Mouse (Mus musculus): ENCODE measurements around the gene Heatr6.
A peak's percentile ranks its signal among the peaks of the same experiment; 100 is the strongest.

Heatr6 gene

DNA sequence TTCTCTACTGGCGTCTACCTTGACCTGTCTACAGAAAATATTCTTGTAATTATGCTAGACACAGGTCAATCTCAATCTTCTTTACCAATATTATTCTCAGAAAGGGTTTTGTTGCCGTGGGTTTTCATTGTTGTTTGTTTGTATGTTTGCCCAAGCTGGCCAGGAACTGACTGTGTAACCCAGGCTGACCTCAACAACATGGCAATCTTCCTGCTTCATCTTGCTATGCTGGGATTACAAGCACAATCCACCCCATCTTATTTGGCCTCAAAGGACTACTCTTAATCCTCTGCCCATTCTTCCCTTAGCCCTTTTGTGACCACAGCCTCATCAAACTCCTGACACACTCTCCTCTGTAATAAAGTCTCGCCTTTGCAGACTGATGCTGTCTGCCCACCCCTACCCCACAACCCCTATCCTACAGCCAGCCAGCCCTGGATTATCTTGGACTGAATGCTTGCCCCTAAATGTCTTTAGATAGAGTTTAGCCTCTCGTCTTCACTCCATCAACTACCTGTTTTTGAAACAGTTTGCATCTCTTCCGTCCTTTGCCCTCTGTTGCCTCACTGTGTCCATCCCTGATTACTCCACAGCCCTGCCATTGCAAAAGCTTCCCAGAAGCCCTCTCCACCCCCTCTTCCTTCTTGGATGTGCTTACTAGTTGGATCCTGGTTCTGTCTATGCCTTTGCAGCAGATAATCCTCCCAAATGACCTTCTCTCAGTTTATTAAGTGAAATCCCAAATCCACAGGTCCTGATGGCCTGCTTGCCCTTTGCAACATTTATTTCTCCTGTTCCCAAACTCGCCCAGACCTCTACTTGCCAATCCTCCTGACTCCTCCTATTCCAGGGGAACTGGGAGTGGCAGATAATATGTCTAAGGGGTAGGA lies 5.9 kb upstream of the Heatr6 start:
- DNase-seq = peak; percentile 20

DNA sequence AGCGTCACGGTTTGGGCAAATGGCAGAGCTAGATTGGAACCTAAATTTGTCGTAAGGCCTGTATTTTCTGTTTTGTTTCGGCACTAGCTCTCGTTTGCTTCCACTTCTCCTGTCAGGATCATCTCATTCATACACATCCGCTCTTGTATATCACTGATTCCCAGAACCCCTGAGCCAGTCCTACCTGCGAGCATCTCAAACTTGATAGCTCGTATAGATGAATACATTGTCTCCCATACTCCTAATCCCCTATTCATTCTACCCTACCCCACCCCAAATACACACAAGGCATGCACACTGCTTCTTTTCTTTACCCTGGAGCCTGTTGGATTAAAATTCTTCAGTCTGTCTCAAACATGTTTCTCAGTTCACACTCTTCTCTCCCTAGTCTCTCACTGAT lies 731 bp downstream of the Heatr6 start:
- no peak for DNase-seq

DNA sequence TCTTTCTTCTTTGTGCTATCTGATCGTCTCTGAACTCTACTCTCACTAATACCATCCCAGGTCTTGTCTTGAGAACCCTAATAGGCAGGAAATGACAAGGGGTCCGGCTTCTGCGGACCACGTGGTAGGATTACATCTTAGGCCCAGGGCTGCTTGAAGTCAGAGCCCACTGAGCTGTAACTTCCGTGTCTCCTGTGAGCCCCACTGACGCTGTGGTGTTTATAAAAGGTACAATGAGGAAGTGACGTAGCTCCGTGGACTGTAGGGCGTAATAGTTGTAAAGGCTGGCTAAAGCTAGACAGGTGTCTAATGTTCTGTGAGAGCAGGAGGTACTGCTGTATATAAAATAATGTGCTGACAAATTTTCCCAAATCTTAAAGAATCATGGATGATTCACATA lies 13.8 kb downstream of the Heatr6 start:
- DNase-seq = no peak

DNA sequence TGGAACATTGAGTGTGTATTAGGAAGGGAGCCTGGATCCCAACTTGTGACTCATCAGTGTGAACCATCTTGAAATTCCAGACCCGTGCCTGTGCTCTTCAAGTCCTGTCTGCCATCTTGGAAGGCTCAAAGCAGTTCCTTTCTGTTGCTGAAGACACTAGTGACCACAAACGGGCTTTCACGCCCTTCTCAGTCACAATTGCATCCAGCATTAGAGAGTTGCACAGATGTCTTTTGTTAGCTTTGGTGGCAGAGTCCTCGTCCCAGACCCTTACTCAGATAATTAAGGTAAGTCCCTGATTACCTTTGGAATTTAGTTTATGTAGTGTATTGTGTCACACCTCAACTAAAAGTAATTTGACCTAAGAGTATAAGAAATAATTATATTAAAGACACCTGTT lies 15.5 kb downstream of the Heatr6 start:
- no peak for DNase-seq

DNA sequence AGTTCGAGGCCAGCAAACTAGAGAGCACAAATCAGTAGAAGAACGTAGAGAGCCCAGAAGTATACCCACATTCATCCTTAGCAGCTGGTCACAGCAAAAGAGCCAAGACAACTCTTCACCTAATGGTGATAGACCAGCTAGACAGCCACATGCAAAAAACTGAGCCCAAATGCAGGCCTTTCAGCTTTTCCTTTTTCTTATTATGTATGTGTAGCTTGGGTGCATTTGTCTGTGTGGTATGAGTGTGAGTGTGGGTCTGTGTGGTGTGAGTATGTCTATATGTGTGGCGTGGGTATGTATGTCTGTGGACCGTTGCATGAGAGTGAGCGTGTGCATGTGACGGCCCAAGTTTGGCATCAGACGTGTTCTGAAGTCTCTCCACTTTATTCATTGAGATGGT lies 17.5 kb downstream of the Heatr6 start:
- DNase-seq = no peak

DNA sequence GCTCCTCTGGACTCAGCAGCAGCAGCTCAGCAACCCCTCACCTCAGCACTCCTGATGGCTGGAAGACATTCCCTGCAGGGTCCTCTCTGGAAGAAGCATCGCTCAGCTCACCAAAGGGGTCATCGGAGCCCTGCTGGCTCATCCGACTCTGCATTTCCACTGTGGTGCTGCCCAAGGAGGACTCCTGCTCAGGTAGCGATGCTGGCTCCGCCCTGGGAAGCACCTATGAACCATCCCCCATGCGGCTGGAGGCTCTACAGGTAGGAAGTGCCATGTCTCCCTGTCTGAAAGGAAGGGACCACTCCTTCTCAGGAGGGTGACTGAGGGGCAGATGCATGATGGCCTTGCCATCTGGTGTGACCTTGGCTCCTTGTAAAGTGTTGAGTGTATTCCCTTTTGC lies 18.8 kb downstream of the Heatr6 start:
- DNase-seq = no peak

DNA sequence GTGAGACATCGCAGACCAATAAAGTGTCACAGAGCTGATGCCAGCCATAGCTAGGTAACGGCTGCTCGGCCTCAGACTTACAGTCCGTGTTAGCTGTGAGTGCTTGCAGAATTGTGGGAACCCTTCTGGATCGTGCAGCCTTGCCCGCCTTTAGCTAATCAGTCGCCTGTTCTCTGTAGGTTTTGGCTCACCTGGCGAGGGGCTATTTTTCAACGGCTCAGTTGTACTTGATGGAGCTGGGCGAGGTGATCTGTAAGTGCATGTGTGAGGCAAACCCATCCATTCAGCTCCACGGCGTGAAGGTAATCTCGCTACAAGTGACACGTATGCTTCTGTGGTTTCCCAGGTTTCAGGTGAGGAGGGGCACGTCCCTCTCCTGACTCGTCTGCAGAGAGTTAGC lies 20.2 kb downstream of the Heatr6 start:
- no peak for DNase-seq

DNA sequence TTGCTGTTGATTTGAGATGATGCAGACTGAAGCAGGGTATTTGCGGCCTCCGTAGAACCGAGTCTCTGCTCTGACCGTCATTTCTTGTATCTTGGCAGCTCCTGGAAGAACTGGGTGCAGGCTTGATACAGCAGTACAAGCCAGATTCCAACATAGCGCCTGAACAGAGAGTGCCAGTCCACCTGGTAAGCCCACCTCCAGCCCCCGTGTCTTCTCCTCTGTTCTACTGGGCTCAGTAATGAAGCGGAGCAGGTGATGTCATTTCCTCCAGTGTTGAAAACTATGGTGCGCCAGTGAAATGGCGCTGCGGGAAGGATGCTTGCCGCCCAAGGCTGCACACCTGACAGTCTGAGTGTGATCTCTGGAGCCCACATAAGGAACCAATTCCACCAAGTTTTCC lies 20.8 kb downstream of the Heatr6 start:
- no peak for DNase-seq

DNA sequence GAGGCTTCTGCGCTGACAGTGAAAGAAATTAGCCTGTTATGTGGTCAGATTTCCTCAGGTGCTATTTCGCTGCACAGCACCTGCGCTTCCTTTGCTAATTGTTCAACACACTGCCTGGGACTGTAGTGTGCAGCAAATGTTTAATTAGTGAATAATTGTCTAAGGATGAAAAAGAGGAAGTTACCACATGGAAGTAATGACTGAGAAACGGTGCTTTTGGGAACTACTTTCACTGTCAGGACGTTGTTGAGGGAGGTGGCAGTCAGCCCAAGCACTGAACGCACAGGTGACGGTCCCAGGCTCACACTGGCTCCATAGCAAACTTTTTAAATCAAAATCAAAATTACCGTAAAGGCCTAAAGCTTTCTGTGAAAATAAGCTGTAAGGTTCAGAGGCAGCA lies 23.3 kb downstream of the Heatr6 start:
- DNase-seq = no peak

DNA sequence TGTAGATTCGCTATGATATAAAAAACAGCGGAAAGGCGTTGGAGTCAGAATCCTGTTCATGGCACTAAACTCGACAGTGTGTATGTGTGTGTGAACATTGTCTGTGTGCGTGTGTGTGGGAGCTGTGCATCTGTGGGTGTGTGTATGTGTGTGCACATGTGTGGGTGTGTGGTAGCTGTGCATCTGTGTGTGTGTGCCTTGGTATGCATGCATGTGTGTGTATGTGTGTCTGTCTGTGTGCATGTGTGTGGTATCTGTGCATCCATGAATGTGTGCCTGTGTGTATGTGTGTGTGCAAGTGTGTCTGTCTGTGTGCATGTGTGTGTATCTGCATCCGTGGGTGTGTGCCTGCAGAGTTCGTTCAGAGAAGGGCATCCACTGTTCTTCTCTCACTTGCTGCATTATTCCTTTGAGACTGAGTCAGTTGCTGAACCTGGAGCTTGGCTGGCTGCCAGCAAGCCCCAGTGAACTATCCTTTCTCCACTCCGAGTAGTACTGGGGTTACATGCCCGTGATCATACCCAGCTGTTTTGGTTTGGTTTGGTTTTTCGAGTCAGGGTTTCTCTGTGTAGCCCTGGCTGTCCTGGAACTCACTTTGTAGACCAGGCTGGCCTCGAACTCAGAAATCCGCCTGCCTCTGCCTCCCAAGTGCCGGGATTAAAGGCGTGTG lies 30.6 kb downstream of the Heatr6 start:
- no peak for DNase-seq

DNA sequence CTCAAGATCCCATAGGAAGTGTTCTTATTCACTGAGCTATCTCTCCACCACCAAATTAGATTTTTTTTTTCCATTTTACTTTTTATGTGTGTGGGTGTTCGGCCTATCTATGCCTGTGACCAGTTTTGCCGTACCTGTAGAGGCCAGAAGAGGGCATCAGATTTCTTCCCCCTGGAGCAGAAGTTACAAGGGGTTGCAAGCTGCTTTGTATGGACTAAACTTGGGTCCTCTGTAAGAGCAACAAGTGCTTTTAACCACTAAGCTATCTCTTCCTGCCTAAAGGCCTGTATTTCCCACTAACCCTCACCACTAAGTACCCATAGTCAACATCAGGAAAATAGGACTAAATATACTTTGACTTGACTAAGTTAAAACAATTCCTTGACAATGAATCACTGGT lies 31.2 kb downstream of the Heatr6 start:
- peak; percentile 41 for DNase-seq

DNA sequence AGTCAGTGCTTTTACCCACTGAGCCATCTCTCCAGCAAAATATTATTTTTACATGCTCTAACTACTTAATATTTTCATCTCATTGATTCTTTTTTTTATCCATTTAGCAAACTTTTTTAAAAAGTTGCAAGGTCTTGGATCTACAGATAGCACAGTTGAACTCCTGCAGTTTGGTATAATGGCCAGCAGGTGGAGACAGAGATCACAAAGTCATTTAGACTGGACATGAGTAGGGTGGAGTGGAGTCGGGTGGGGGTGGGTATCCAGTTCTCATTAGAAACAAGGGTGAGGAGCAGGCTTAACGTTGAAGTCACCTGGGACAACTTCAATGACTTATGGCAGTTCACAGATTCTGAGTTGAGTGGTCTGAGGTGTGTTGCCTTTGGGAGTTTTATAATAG lies 31.9 kb downstream of the Heatr6 start:
- peak; percentile 83 for DNase-seq

DNA sequence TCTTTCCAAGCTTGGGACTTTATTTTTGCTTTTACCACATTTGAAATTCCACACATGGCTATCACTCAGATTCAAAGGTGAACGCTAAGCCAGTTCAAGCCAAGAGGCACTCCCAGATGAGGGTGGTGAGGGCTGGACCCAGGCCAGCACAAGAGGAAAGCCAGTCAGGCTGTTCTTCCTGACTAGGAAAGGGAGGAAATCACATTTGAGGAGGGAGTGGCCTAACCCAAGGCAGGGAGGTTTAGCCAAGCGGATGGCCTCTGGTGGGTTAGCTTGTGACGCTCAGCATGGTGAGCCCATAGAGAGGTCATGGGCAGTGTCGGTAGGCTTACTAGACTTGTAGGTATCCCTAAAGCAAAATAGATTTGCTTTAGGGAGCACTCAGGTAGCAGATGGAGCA lies 33.3 kb downstream of the Heatr6 start:
- DNase-seq = peak; percentile 73

DNA sequence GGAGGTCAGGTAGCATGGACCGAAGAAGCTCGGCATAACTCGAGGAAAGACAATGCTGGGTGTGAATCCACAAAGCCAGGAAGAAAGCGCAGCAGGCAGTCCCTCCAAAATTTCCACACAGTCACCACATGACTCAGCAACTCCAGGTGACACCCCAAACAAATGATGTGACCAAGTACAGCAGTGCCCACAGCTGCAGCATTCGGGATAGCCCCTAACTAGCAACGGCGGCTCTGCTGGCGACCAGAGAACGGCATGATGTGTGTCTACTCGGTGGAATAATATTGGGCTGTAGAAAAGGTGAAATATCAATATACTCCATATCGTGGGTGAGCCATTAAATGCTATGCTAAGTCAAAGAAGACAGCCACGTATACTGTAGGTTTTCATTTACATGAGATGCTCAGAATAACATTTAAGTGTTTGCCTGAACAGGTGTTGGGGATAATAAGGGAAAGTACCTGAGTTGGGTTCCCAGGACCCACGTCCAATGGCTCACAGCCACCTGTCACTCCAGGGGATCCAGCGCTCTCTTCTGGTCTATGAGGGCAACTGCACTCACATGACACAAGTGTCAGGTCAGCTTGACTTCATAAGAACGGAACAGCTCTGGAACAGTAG lies 34.0 kb downstream of the Heatr6 start:
- DNase-seq = no peak

DNA sequence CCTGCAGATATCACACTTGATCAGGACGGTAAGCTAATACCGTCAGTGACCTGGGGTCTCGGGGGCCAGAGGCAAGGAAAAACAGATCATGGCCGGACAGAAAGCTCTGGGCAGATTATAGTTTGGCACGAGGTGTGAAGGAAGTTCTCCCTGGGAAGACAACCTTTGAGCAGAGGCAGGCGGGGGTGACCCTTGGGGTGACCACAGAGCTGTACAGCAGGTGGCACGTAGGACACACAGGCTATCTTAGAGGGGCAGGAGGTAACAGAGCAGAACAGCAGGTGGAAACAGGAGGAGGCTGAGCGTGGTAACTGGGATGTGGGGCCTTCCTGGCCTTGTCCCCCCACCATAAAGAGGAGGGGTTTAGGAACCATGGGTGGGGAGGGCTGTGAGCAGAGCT lies 34.8 kb downstream of the Heatr6 start:
- DNase-seq = no peak

DNA sequence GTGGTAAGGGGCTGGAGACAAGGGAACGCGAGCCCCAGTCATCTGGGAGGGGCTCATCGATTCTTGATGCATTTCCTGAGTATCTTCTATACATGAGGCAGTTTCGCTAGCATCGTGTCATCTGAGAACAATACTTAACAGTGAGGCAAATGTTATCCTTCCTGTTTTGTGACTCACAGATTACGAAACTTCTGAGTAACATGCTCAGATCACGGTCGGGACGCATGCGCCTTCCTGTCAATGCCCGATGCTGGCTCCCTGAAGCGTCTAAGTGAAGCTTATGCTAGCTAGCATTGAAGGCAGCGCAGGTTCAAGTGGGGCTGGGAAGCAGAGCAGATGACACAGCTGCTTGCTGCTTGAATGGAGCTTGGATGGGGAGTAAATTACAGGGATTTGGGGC lies 35.8 kb downstream of the Heatr6 start:
- peak; percentile 76 for DNase-seq

DNA sequence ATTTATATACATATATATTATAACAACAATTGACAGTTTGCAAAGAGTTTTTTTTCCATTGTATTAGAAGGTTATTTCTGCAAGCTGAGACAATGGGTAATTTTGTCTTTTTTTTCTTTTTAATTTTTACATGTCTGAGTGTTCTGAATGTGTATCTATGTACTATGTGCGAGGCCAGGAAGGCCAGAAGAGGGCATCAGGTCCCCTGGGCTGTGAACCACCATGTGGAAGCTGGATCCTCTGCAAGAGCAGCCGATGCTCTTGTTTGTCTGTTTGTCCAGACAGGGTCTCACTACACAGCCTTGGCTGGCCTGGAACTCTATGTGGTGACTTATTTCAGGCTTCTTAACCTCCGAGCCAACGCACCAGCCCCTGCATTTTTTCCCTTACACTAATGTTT lies 37.6 kb downstream of the Heatr6 start:
- DNase-seq = no peak

DNA sequence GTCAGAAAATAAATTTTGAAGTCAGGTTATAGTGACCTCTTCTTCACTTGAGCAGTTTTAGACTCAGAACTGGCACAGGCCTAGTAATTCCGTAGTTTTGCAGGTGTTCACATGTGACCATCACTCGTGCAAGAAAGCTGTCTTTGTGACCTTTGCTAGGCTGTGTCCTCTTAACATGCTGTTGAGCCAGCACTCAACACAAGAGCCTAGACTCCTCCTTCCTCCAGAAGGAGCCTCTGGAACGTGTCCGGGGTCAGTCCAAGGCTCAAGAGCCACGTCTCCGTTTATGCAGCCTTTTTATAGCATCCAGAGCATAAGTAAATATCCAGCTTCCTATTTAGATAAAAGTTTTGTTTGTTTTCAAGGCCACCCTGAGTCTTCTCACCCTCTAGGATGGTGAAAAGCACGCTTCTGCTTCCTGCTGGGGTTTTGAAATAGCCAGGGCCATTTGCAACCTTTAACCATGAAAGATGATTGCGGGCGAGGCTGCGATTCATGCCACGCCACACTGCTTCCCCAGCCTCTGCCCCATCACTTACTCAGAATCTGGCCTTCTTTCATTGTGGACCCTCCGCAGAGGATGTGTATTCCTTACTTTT lies 38.9 kb downstream of the Heatr6 start:
- DNase-seq = no peak

DNA sequence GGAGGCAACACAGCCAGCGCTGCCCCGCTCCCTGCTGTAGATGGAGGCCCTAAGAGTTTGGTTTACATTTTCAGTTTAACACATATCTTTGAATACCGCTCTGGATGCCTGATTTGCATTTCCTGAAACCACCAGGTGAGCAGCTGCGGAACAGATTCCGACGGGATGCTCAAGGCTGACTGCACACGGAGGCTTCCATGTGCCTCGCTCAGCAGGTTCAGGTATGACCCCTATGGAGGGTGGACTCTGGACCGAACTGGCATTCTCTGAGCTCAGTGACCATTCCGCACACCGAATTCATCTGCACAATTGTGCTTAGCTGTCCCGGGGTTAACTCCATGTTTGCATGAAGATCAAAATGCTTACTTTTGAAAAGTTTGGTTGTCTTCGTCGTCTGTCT lies 39.8 kb downstream of the Heatr6 start:
- no peak for DNase-seq

DNA sequence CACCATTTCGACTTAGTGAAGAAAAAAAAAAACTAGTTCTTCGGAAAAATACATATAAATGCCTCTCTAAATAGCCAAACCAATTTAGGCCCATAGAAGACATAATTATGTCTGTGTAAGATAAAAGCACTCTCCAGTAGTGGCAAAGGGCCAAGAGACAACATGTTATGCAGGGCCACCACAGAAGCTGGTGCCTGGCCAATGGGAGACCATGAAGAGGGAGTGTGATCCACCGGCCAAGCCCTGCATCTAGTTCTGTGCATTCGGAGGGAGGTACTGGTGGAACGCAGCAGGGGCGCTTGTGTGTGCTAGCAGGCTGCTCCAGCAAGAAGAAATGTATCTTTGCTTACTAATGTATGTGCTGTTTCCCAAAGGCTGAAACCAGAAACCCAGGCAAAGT lies 42.6 kb downstream of the Heatr6 start:
- DNase-seq = no peak

DNA sequence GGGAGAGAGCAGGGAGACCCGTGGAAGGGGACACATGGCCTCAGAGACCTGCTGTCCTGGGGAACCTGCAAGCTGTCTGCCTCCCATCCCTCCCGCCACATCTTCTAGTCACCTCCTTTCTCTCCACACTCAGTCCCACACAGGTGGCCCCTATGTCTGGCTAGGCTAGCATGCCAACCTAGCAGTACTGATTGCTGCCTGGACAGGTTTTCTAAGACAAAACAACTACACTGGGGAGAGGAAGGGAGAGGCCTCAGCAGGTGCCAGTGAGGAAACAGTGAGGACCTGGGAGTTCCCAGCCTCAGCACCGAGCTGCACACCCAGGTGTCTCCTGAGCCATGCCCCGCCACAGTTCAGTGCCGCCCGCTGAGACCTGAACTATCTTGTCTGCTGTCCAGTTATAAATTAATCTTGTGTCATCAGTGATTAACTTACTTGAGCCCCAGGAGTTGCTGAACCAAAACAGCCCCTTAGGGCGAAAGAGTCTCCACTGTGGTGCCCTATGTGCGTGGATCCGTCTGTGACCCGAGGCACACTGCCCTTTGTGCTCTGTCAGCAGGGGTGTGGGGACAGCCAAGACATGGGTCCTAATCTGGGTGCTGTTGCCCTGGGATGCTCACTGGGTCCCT lies 43.6 kb downstream of the Heatr6 start:
- no peak for DNase-seq

DNA sequence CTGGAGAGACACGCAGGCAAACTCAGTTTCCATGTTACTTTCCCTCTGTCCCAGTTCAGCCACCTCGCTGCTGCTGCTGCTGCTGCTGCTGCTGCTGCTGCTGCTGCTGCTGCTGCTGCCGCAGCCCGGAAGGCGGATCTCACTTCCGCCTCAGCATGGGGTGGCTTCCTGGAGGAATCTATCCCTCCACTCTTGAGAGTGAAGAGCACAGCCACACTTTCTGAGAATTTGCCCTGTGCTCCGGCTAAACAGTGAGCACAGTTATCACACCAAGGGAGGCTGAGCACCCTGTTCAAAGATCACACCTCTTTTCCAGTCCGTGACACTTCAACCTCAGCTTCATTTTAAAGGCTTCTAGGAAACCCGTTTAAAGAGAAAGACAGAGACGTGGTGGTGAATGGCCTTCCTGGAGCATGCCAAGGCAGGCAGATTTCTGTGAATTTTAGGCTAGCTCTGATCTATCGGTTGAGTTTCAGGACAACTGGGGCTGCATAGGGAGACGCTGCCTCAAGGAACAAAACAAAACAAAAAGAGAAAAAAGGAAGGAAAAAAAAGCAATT lies 46.5 kb downstream of the Heatr6 start:
- no peak for DNase-seq

DNA sequence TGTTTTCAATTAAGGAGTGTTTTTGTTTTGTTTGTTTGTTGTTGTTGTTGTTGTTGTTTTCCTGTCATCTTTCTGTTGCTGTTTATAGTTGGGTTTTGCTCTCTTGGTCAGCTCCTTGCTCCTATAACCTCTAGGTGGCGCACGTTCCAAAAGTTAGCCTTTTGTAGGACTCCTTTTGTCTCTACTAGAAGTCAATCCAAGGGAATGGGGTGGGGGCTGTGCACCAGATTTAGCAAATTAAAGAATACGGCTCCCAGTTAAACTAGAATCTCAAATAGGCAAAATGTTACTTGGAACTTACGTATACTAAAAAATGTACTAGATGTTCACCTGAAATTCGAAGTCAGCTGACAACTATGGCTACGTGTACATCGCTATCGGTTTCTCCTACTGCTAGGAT lies 48.7 kb downstream of the Heatr6 start:
- peak; percentile 67 for DNase-seq

Data from lung, postnatal 36 days (tissue).